Mouse (Mus musculus): ENCODE results near the gene Chst1. TPM values are rescaled to one million over a fixed set of nuclear protein-coding genes. Genes with fewer than 3 reads are reported as not detected.

Chst1 gene
- polyA plus RNA-seq, 1 experiment from 2014 or later: 7.9 TPM

GRCm38 (mm10) chr2:92614106-92614505, 14.6 kb downstream of the Chst1 start:
- H3K9me3 ChIP-seq: no peaks in the 10 kb centered on the region
- H3K27me3 ChIP-seq: no peaks in the 10 kb centered on the region
- no peak for ATAC-seq (ENCODE audit: insufficient number of reproducible peaks, low FRiP score, low TSS enrichment, low read depth)
- H3K4me3 ChIP-seq: no peak overlapping the region
- no peaks in the 10 kb centered on the region for H3K4me1 ChIP-seq
- H3K4me2 ChIP-seq: no peak overlapping the region
- H3K36me3 ChIP-seq: peaks cover 7% of the 10 kb centered on the region; the same call in 1 of the 2 replicates
- 90% methylated on average over 14 of the region's 14 CpGs for WGBS
- H3K9ac ChIP-seq: no peak overlapping the region
- H3K27ac ChIP-seq: no peak overlapping the region

GRCm38 (mm10) chr2:92617077-92617756, 17.7 kb downstream of the Chst1 start:
- Histone ChIP-seq H3K36me3 (peaks cover 7% of the 10 kb centered on the region; the same call in 1 of the 2 replicates), H3K27ac (no peak overlapping the region), H3K9ac (no peak overlapping the region), H3K9me3 (no peaks in the 10 kb centered on the region), H3K27me3 (no peaks in the 10 kb centered on the region), H3K4me1 (no peaks in the 10 kb centered on the region), H3K4me3 (no peak overlapping the region), H3K4me2 (no peak overlapping the region)
- WGBS: 71% methylated on average over 16 of the region's 16 CpGs
- ATAC-seq (ENCODE audit: insufficient number of reproducible peaks, low FRiP score, low TSS enrichment, low read depth): no peak

- Histone ChIP-seq H3K9me3 (no peaks in the 10 kb centered on the region), H3K4me1 (no peaks in the 10 kb centered on the region), H3K4me3 (no peak overlapping the region), H3K4me2 (no peak overlapping the region), H3K27ac (no peak overlapping the region), H3K27me3 (no peaks in the 10 kb centered on the region), H3K9ac (no peak overlapping the region), H3K36me3 (peaks cover 7% of the 10 kb centered on the region; the same call in 1 of the 2 replicates)
- 65% methylated on average over 6 of the region's 6 CpGs for WGBS
- ATAC-seq (ENCODE audit: insufficient number of reproducible peaks, low FRiP score, low TSS enrichment, low read depth): no peak; the same call in 1 of the 2 replicates
Observed at GRCm38 (mm10) chr2:92618016-92618415, 18.5 kb downstream of the Chst1 start.

DNA sequence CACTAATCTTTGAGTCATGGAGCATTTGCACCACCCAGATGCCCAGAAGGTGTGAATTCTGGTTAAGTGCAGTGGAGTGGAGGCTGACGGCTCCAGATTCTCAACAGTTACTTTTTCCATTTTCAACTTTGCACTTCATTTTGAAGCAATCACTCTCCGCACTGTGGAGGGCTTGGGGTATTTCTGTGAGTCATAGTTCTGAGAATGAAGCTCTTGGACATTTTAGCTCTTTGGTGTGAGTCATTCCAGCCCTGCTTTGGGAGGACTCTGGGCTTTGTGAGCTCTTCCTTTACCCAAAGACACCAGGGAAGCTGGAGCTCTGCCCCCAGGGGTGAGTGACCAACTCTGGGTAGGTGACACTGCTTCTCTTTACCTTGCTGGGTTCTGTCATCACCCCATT, 28.1 kb downstream of the Chst1 start:
- WGBS: 56% methylated on average over 2 of the region's 2 CpGs
- H3K27me3 ChIP-seq: no peaks in the 10 kb centered on the region
- no peak overlapping the region for H3K9ac ChIP-seq
- no peaks in the 10 kb centered on the region for H3K9me3 ChIP-seq
- no peak for ATAC-seq (ENCODE audit: insufficient number of reproducible peaks, low FRiP score, low TSS enrichment, low read depth)
- H3K4me1 ChIP-seq: no peaks in the 10 kb centered on the region
- no peak overlapping the region for H3K4me2 ChIP-seq
- H3K36me3 ChIP-seq: no peaks in the 10 kb centered on the region
- H3K27ac ChIP-seq: no peak overlapping the region
- H3K4me3 ChIP-seq: no peak overlapping the region

DNA sequence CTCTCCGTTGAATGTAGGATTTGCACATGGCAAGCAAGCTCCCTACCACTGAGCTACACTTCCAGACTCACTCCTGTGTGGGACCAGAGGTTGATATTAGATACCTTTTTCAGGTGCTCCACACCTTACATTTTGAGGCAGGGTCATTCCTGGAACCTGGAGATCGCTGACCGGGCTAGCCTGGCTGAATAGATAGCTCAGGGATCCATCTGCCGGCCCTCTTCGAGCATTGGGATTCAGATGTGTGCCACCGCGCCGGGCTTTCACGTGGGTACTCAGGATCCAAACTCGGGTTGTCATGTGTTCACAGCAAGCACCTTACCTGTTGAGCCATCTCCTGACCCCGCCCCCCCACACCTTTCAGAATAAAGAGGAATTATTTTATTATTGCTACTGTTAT, 31.3 kb downstream of the Chst1 start:
- ATAC-seq (ENCODE audit: insufficient number of reproducible peaks, low FRiP score, low TSS enrichment, low read depth): no peak
- 88% methylated on average over 11 of the region's 11 CpGs for whole genome bisulfite sequencing
- Histone ChIP-seq H3K27ac (no peak overlapping the region), H3K4me2 (no peak overlapping the region), H3K9me3 (no peaks in the 10 kb centered on the region), H3K27me3 (no peaks in the 10 kb centered on the region), H3K36me3 (no peaks in the 10 kb centered on the region), H3K9ac (no peak overlapping the region), H3K4me1 (no peaks in the 10 kb centered on the region), H3K4me3 (no peak overlapping the region)

- no peaks in the 10 kb centered on the region for H3K27me3 ChIP-seq
- 68% methylated on average over 1 of the region's 1 CpGs for WGBS
- H3K27ac ChIP-seq: no peak overlapping the region
- no peaks in the 10 kb centered on the region for H3K4me1 ChIP-seq
- H3K4me3 ChIP-seq: no peak overlapping the region
- ATAC-seq (ENCODE audit: insufficient number of reproducible peaks, low FRiP score, low TSS enrichment, low read depth): no peak
- H3K9me3 ChIP-seq: no peaks in the 10 kb centered on the region
- H3K9ac ChIP-seq: no peak overlapping the region
- no peaks in the 10 kb centered on the region for H3K36me3 ChIP-seq
- H3K4me2 ChIP-seq: no peak overlapping the region
Observed at GRCm38 (mm10) chr2:92632027-92632426, 32.5 kb downstream of the Chst1 start.

DNA sequence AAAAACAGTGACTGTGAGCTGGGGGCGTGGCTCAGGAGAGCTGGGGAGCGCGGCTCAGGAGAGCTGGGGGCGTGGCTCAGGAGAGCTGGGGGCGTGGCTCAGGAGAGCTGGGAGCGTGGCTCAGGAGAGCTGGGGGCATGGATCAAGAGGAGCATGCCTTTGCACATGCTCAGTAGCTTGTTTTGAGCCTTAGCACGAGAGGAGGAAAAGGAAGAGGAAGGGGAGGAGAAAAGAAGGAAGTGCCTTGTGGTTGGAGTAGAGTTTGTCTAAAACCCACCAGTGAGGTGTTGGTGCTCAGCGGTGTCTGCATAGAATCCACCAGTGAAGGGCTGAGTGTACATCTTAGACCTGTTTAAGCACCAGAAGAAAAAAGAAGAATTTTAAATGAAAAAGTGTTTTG, 41.0 kb downstream of the Chst1 start:
- Histone ChIP-seq H3K27ac (no peak overlapping the region), H3K36me3 (no peaks in the 10 kb centered on the region), H3K9me3 (no peaks in the 10 kb centered on the region), H3K27me3 (no peaks in the 10 kb centered on the region), H3K4me3 (no peak overlapping the region), H3K4me2 (no peak overlapping the region), H3K9ac (no peak overlapping the region), H3K4me1 (peaks cover 3% of the 10 kb centered on the region; the same call in 1 of the 2 replicates)
- ATAC-seq (ENCODE audit: insufficient number of reproducible peaks, low FRiP score, low TSS enrichment, low read depth): no peak
- whole genome bisulfite sequencing: 20% methylated on average over 8 of the region's 8 CpGs

DNA sequence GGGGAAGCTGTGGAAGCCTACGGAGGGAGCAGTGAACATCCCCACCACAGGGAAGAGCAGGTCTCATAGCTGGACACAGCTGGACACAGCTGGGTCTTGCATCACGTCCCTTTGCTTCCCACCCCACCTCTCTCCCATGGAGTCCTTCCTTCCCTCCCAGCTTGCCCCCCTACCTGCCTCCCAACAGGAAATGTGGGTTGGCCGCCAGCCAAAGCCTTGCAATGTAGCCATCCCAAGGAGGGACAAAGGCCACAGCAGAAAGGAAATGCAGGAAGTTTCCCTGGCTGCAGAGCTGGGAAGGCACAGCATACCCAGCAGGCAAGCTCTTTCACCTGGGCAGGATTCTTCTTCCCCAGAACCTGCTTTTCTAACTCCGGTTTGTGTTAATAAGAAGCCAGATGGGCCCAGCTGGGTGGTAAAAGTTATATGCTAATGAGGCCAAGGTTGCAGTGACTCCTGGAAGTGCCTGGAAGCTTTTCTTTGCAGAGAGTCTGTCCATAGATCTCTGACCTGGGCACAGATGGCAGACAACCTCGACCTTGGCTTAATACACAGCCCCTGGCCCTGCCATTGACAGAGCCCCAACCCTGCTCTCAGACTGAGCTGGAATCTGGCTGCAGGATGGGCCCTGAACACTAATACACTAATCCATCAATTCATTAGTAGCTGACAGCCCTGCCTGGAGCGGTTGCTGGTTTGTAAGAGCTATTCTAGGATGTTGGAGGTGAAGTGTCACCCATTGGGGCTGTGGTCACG, 46.0 kb downstream of the Chst1 start:
- Histone ChIP-seq H3K4me2 (no peak overlapping the region), H3K9ac (no peak overlapping the region), H3K36me3 (no peaks in the 10 kb centered on the region), H3K4me1 (peaks cover 3% of the 10 kb centered on the region; the same call in 1 of the 2 replicates), H3K9me3 (no peaks in the 10 kb centered on the region), H3K27ac (no peak overlapping the region), H3K4me3 (no peak overlapping the region), H3K27me3 (no peaks in the 10 kb centered on the region)
- ATAC-seq (ENCODE audit: insufficient number of reproducible peaks, low FRiP score, low TSS enrichment, low read depth): peak; percentile 58; the same call in 1 of the 2 replicates
- WGBS: 29% methylated on average over 7 of the region's 7 CpGs

DNA sequence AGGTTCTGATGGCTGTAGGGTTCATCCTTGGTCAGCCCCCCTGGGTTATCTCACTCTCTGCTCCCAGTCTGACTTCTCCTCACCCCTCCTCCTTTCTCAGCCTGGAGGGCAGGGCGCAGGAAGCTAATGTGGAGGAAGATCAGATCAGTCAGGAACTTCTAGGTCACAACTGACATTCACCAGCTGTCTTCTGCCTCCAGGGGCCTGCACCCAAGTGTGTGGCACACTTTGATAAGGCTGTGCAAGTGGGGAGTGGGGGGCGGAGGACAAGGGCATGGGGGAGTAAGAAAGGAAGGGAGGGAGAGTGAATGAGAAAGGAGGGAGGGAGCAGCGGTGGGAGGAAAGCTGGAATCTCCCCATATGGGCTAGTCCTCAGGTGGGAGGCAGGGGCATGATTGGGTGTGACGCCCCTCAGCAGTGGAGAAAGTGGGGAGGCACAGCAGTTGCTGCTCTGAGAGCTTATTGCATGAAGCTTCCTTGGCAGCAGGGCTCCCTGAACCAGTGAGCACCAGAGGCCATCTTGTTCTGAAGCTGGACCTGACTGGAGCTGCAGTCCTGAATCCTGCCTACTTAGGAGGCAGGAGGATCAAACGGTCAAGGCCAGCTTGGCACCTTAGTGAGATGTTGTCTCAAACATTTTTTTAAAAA, 49.8 kb downstream of the Chst1 start:
- no peak overlapping the region for H3K27ac ChIP-seq
- WGBS: 58% methylated on average over 5 of the region's 5 CpGs

GRCm38 (mm10) chr2:92650428-92650827, 50.9 kb downstream of the Chst1 start:
- H3K4me2 ChIP-seq: no peak overlapping the region
- 57% methylated on average over 1 of the region's 1 CpGs for WGBS
- H3K36me3 ChIP-seq: no peaks in the 10 kb centered on the region
- H3K27ac ChIP-seq: no peak overlapping the region
- peaks cover under 1% of the 10 kb centered on the region; the same call in 1 of the 2 replicates for H3K4me1 ChIP-seq
- H3K27me3 ChIP-seq: no peaks in the 10 kb centered on the region
- no peaks in the 10 kb centered on the region for H3K9me3 ChIP-seq
- no peak for ATAC-seq (ENCODE audit: insufficient number of reproducible peaks, low FRiP score, low TSS enrichment, low read depth)
- H3K4me3 ChIP-seq: no peak overlapping the region
- H3K9ac ChIP-seq: no peak overlapping the region

More for the DNA sequence above, 49.8 kb downstream of the Chst1 start:
- H3K9me3 ChIP-seq: no peaks in the 10 kb centered on the region
- peaks cover 3% of the 10 kb centered on the region; the same call in 1 of the 2 replicates for H3K4me1 ChIP-seq
- no peaks in the 10 kb centered on the region for H3K36me3 ChIP-seq
- H3K27me3 ChIP-seq: no peaks in the 10 kb centered on the region
- ATAC-seq (ENCODE audit: insufficient number of reproducible peaks, low FRiP score, low TSS enrichment, low read depth): no peak
- no peak overlapping the region for H3K4me2 ChIP-seq
- H3K4me3 ChIP-seq: no peak overlapping the region
- no peak overlapping the region for H3K9ac ChIP-seq

DNA sequence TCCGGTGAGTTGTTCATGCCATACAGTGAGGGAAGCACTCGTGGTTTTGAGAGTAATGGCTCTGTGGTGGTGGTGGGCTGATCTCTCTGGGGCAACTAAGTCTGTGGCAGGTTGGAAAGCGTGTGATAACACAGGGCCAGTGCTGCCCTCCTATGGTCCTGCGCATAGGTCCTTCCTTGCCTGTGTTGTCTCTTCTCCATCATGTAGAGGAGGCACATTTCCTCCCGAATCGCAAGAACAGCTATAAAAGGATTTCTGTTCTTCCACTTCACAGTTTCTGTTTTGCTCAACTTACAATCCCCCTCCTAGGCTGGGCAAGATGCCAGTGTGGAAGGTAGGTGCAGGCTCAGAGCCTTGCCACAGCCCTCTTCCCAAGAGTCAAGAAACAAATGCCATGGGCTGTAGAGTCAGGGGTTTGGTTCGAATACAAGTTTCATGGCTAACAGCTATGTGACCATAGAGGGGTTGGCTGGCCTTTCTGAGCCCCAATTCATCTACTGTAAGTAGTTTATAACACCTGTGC, 51.8 kb downstream of the Chst1 start:
- Histone ChIP-seq H3K4me2 (no peak overlapping the region), H3K27me3 (no peaks in the 10 kb centered on the region), H3K9me3 (no peaks in the 10 kb centered on the region), H3K4me3 (no peak overlapping the region), H3K9ac (no peak overlapping the region), H3K4me1 (no peaks in the 10 kb centered on the region), H3K27ac (no peak overlapping the region), H3K36me3 (no peaks in the 10 kb centered on the region)
- WGBS: 75% methylated on average over 7 of the region's 7 CpGs
- ATAC-seq (ENCODE audit: insufficient number of reproducible peaks, low FRiP score, low TSS enrichment, low read depth): no peak

- no peaks in the 10 kb centered on the region for H3K27me3 ChIP-seq
- H3K4me3 ChIP-seq: no peak overlapping the region
- no peak for ATAC-seq (ENCODE audit: insufficient number of reproducible peaks, low FRiP score, low TSS enrichment, low read depth)
- H3K4me1 ChIP-seq: no peaks in the 10 kb centered on the region
- no peaks in the 10 kb centered on the region for H3K9me3 ChIP-seq
- H3K4me2 ChIP-seq: no peak overlapping the region
- WGBS: 78% methylated on average over 2 of the region's 2 CpGs
- H3K27ac ChIP-seq: no peak overlapping the region
- no peak overlapping the region for H3K9ac ChIP-seq
- no peaks in the 10 kb centered on the region for H3K36me3 ChIP-seq
Observed at GRCm38 (mm10) chr2:92657189-92657588, 57.7 kb downstream of the Chst1 start.
